Mouse (Mus musculus) lung, postnatal 0 days (tissue): ENCODE data around the gene Atp1a4.

Experiments used
- CTCF ChIP-seq: IDR thresholded peaks from 2 replicates; pipeline ENCODE4 v1.5.1; 2016; ENCODE audit warnings: antibody characterized with exemption, mild to moderate bottlenecking
- EP300 ChIP-seq: IDR thresholded peaks from 2 replicates; pipeline ENCODE4 v1.6.1; 2016; ENCODE audit warnings: antibody characterized with exemption, mild to moderate bottlenecking, control low read depth

GRCm38 (mm10) chr1:172305153-172305552 is 46.9 kb upstream of the Atp1a4 start:
- TF ChIP-seq EP300 (no peak), CTCF (no peak)
